Mouse (Mus musculus): ENCODE data around the gene B3gntl1. TPM values are rescaled to one million over a fixed set of nuclear protein-coding genes. Genes with fewer than 3 reads are reported as not detected.

Gene B3gntl1
- polyA plus RNA-seq (2015; fragmentation: Nextera tagmentation; extraction: Ambion mirVana), result 6.8 and 7.1 TPM in 2 replicates

DNA sequence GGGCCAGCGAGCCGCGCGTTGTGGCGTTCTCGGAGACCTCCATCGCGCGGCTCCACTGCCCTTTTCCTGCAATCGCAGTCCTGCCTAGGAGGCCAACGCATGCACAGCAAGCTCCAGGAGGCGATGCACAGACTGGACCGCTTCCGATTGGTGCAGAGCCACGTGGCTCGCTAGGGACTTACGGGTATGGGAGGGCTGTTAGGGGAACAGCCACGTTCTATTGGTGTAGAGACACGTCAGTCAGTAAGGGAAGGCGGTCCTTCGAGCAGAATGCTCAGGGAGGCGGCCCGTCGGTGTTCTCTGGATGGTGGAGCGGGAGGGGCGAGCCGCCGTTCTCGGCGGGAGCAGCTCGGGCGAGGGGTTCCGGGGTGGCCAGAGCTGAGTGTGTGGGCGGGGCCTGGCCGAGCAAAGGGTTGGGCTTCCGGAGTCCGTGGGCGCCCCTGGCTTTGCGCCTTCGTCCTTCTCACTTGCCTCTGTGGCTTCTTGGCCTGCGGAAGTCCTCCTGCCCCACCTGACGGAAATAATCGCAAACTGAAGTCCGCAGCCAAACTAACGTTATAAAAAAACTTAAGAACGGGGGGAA, at the start of gene B3gntl1:
Gene B3gntl1, minus strand, starts transcription at position 164 of the 583 bp plus-strand sequence.
- H3K4me3 ChIP-seq (ENCODE audit: low read length), result peak within 1 kb of the TSS; percentile 78
- H3K27ac ChIP-seq (ENCODE audit: low read length), result peak within 1 kb of the TSS; percentile 97
- H3K4me1 ChIP-seq (replicated peaks; ENCODE audit: control insufficient read depth, insufficient read depth, low read length), result peaks cover 4% of the 10 kb centered on the region
- 0 out of 2 replicates have a peak, but pooled peaks cover 4% of the 10 kb centered on the region for H3K36me3 ChIP-seq (ENCODE audit: control insufficient read depth, insufficient read depth, low read length)
- H3K4me2 ChIP-seq (ENCODE audit: low read depth, low read length), result peak within 1 kb of the TSS; percentile 81
- WGBS, result under 1% methylated on average over 46 of the region's 46 CpGs
- H3K27me3 ChIP-seq (ENCODE audit: control insufficient read depth, insufficient read depth, low read depth, low read length), result no peaks in the 10 kb centered on the region
- no peaks in the 10 kb centered on the region for H3K9me3 ChIP-seq (ENCODE audit: control insufficient read depth, low read length)
- peak within 1 kb of the TSS; percentile 82 for H3K9ac ChIP-seq (ENCODE audit: low read length)
- ATAC-seq (ENCODE audit: low read depth), result peak; percentile 100

DNA sequence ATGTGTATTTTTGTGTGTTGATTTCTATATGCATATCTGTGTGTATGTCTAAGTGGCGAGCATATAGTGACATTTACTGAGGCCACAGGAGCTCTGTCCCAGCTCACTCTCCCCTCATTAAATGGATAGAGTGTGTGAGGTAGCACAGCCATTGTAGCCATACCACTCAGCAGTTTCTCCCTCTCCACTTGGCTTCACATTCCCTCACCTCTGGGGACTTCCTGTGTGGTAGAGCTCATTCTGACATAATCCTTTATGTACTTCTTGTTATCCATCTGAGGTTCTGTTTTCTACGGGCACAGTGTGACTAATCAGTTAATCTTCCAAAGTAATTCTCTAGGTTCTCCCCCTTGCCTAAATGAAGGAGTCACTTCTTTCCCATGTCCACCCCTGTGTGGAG, 49.5 kb upstream of the B3gntl1 start:
- Histone ChIP-seq H3K4me2 (ENCODE audit: low read depth, low read length) (no peak overlapping the region), H3K9me3 (ENCODE audit: control insufficient read depth, low read length) (no peaks in the 10 kb centered on the region), H3K9ac (ENCODE audit: low read length) (no peak overlapping the region), H3K4me1 (replicated peaks; ENCODE audit: control insufficient read depth, insufficient read depth, low read length) (peaks cover 8% of the 10 kb centered on the region; the same call in 1 of the 2 replicates), H3K27ac (ENCODE audit: low read length) (no peak overlapping the region), H3K4me3 (ENCODE audit: low read length) (no peak overlapping the region), H3K36me3 (ENCODE audit: control insufficient read depth, insufficient read depth, low read length) (no peaks in the 10 kb centered on the region), H3K27me3 (ENCODE audit: control insufficient read depth, insufficient read depth, low read depth, low read length) (no peaks in the 10 kb centered on the region)
- 75% methylated on average over 2 of the region's 2 CpGs for WGBS
- ATAC-seq (ENCODE audit: low read depth), result no peak

DNA sequence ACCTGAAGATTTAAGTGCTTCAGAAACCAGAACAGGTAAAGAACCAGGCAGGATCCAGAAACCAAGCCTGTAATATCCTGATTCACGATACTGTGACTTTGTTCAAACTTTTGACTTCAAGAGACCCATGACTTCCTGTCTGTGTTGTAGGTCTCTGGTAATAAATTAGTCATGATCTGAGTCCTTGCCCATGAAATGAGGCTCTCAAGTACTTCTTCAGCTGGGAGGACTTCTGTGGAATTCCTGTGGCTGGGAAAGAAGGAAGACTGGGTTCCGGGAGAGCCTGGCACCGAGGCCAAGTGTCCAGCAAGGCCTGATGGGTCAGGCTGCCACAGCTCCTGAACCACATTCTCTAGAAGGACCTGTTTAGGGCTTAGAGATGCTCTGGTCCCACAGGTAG, 47.8 kb upstream of the B3gntl1 start:
- H3K27ac ChIP-seq (ENCODE audit: low read length), result peak overlapping the region; percentile 32; the same call in 1 of the 2 replicates
- H3K9ac ChIP-seq (ENCODE audit: low read length), result no peak overlapping the region
- peaks cover 8% of the 10 kb centered on the region for H3K36me3 ChIP-seq (ENCODE audit: control insufficient read depth, insufficient read depth, low read length)
- no peak for ATAC-seq (ENCODE audit: low read depth)
- H3K4me2 ChIP-seq (ENCODE audit: low read depth, low read length), result no peak overlapping the region
- H3K4me3 ChIP-seq (ENCODE audit: low read length), result no peak overlapping the region
- peaks cover 9% of the 10 kb centered on the region; the same call in 1 of the 2 replicates for H3K4me1 ChIP-seq (replicated peaks; ENCODE audit: control insufficient read depth, insufficient read depth, low read length)
- no peaks in the 10 kb centered on the region for H3K9me3 ChIP-seq (ENCODE audit: control insufficient read depth, low read length)
- no peaks in the 10 kb centered on the region for H3K27me3 ChIP-seq (ENCODE audit: control insufficient read depth, insufficient read depth, low read depth, low read length)
- 58% methylated on average over 3 of the region's 3 CpGs for WGBS

DNA sequence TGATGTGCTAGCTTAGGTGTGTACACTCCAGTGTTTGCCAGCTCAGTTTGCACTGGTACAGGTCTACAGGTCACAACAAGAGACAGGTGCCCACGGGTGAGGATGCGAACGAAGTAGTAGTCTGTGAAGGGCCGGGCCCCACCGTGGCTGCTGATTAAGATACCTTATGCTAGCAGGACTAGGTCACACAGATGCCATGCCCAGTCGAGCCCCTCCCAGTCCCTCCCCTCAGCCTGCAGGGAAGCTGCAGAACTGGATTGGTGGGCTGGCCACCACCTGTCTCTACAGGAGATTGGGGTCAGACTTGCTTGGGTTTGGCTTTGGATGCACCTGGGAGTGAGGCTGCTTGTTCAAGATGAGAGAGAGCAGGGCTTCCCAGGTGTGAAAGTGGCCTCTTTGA, 44.8 kb upstream of the B3gntl1 start:
- 44% methylated on average over 6 of the region's 6 CpGs for WGBS
- peak overlapping the region; percentile 3; the same call in 1 of the 2 replicates for H3K27ac ChIP-seq (ENCODE audit: low read length)

DNA sequence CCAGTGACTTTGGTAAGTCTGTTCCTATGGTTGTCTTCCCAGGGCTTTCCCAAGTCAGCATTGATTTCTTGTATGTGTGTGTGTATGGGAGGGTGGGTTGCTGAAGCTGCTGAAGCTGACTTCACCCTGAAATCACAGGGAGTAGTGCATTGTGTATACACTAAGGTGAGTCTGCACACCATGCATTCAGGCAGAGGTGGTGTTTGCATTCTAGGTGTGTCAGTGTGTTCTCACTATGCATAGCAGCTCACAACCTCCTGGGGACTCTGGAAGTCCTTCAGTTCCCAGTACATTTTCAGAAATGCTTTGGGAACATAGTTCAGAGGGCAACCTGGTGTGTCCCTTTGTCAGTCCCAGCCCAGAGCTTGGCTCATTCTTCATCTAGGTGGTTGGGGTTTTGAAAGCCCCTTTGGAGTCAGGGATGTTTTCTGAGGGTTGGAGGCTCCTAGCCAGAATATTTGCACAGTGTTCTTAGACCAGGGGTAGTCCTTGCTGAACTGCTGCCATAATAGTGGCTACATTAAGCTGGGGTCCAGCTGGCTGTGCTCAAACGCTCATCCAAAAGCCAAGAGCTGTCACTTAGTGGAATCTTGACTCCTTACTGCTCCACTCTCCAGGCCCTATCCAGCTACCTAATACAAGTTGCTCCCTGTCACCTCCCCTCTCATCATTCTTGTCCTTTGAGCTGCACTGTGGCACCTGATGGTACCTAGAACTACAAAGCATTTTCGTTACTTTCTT, 42.0 kb upstream of the B3gntl1 start:
- Histone ChIP-seq H3K36me3 (ENCODE audit: control insufficient read depth, insufficient read depth, low read length) (peaks cover 10% of the 10 kb centered on the region), H3K9ac (ENCODE audit: low read length) (no peak overlapping the region), H3K27ac (ENCODE audit: low read length) (no peak overlapping the region), H3K27me3 (ENCODE audit: control insufficient read depth, insufficient read depth, low read depth, low read length) (no peaks in the 10 kb centered on the region), H3K9me3 (ENCODE audit: control insufficient read depth, low read length) (no peaks in the 10 kb centered on the region), H3K4me2 (ENCODE audit: low read depth, low read length) (no peak overlapping the region), H3K4me3 (ENCODE audit: low read length) (no peak overlapping the region), H3K4me1 (replicated peaks; ENCODE audit: control insufficient read depth, insufficient read depth, low read length) (peaks cover 24% of the 10 kb centered on the region)
- ATAC-seq (ENCODE audit: low read depth), result peak; percentile 49; the same call in 1 of the 2 replicates
- WGBS, result 71% methylated on average over 2 of the region's 2 CpGs

More for the DNA sequence above, 44.8 kb upstream of the B3gntl1 start:
- peaks cover 19% of the 10 kb centered on the region for H3K4me1 ChIP-seq (replicated peaks; ENCODE audit: control insufficient read depth, insufficient read depth, low read length)
- no peaks in the 10 kb centered on the region for H3K9me3 ChIP-seq (ENCODE audit: control insufficient read depth, low read length)
- H3K4me2 ChIP-seq (ENCODE audit: low read depth, low read length), result no peak overlapping the region
- H3K4me3 ChIP-seq (ENCODE audit: low read length), result no peak overlapping the region
- ATAC-seq (ENCODE audit: low read depth), result peak; percentile 60
- H3K27me3 ChIP-seq (ENCODE audit: control insufficient read depth, insufficient read depth, low read depth, low read length), result no peaks in the 10 kb centered on the region
- H3K9ac ChIP-seq (ENCODE audit: low read length), result no peak overlapping the region
- peaks cover 10% of the 10 kb centered on the region for H3K36me3 ChIP-seq (ENCODE audit: control insufficient read depth, insufficient read depth, low read length)

DNA sequence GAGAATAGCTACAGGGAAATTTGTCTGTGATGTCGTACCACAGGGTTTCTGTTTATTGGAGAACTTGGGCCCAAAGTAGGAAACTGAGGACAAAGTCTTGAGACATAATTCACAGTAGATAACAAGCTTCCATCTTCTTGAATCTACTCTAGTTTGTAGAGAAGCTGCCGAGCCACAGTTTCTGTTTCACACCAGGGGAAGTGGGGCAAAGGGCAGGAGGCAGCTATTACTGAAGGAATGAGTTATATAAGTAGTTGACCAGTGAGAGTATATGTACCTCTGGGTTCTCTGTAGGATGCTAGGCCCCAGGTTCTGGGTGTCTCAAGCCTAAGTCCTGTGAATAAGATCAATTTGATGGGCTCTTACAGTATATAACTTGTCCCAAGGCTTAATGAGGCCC, 40.6 kb upstream of the B3gntl1 start:
- WGBS, result 87% methylated on average over 2 of the region's 2 CpGs
- peak overlapping the region; percentile 55 for H3K27ac ChIP-seq (ENCODE audit: low read length)

DNA sequence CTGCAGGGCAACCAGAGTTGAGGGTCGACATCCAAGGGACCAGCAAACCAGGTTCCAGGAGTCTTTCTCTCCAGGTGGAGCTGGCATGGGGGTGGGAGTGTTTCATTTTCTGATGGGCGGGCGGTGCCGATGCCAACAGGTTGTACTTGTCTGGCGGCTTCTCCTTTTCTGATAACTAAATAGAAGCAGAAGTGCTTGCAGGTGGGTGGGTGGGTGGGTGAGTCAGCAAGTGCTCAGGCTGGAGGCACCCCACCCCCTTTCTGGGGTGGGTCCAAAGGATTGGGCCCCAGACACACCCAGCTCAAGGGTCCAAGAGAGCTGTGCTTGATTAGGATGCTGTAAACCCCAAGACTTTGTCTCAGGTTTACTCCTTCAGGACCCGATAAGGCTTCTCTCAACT, 40.0 kb upstream of the B3gntl1 start:
- H3K9ac ChIP-seq (ENCODE audit: low read length), result no peak overlapping the region
- peaks cover 10% of the 10 kb centered on the region for H3K36me3 ChIP-seq (ENCODE audit: control insufficient read depth, insufficient read depth, low read length)
- no peaks in the 10 kb centered on the region for H3K9me3 ChIP-seq (ENCODE audit: control insufficient read depth, low read length)
- no peak overlapping the region; the same call in 1 of the 2 replicates for H3K4me2 ChIP-seq (ENCODE audit: low read depth, low read length)
- WGBS, result 61% methylated on average over 6 of the region's 6 CpGs
- no peaks in the 10 kb centered on the region for H3K27me3 ChIP-seq (ENCODE audit: control insufficient read depth, insufficient read depth, low read depth, low read length)
- peak overlapping the region; percentile 74 for H3K27ac ChIP-seq (ENCODE audit: low read length)
- no peak overlapping the region for H3K4me3 ChIP-seq (ENCODE audit: low read length)
- peak; percentile 74 for ATAC-seq (ENCODE audit: low read depth)
- peaks cover 22% of the 10 kb centered on the region for H3K4me1 ChIP-seq (replicated peaks; ENCODE audit: control insufficient read depth, insufficient read depth, low read length)

More for the DNA sequence above, 40.6 kb upstream of the B3gntl1 start:
- Histone ChIP-seq H3K4me1 (replicated peaks; ENCODE audit: control insufficient read depth, insufficient read depth, low read length) (peaks cover 24% of the 10 kb centered on the region), H3K27me3 (ENCODE audit: control insufficient read depth, insufficient read depth, low read depth, low read length) (no peaks in the 10 kb centered on the region), H3K4me2 (ENCODE audit: low read depth, low read length) (no peak overlapping the region), H3K4me3 (ENCODE audit: low read length) (no peak overlapping the region), H3K9me3 (ENCODE audit: control insufficient read depth, low read length) (no peaks in the 10 kb centered on the region), H3K9ac (ENCODE audit: low read length) (no peak overlapping the region), H3K36me3 (ENCODE audit: control insufficient read depth, insufficient read depth, low read length) (peaks cover 10% of the 10 kb centered on the region)
- no peak for ATAC-seq (ENCODE audit: low read depth)

DNA sequence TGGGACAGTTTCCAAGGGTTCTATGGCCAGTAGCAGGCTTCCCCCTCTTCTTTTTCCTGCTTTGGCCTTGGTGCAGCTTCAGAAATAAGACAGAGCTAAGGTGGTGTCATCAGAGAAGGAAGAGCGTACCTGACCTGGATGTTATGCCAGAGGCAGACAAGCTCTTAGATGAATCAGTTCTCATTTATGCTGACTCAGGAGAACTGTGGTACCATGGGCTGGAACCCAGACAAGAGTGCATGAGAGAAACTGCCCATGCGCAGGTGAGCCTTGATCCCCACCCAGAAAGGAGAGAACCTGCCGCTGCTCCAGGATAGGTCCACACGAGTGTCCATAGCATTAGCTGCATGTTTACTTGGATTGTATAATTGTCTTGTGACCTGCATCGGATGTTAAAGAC, 37.3 kb upstream of the B3gntl1 start:
- H3K36me3 ChIP-seq (ENCODE audit: control insufficient read depth, insufficient read depth, low read length), result no peaks in the 10 kb centered on the region
- ATAC-seq (ENCODE audit: low read depth), result no peak
- no peaks in the 10 kb centered on the region for H3K9me3 ChIP-seq (ENCODE audit: control insufficient read depth, low read length)
- H3K4me1 ChIP-seq (replicated peaks; ENCODE audit: control insufficient read depth, insufficient read depth, low read length), result peaks cover 27% of the 10 kb centered on the region
- 94% methylated on average over 5 of the region's 5 CpGs for WGBS
- no peaks in the 10 kb centered on the region for H3K27me3 ChIP-seq (ENCODE audit: control insufficient read depth, insufficient read depth, low read depth, low read length)
- H3K4me3 ChIP-seq (ENCODE audit: low read length), result no peak overlapping the region
- H3K9ac ChIP-seq (ENCODE audit: low read length), result no peak overlapping the region
- H3K27ac ChIP-seq (ENCODE audit: low read length), result no peak overlapping the region
- H3K4me2 ChIP-seq (ENCODE audit: low read depth, low read length), result no peak overlapping the region

DNA sequence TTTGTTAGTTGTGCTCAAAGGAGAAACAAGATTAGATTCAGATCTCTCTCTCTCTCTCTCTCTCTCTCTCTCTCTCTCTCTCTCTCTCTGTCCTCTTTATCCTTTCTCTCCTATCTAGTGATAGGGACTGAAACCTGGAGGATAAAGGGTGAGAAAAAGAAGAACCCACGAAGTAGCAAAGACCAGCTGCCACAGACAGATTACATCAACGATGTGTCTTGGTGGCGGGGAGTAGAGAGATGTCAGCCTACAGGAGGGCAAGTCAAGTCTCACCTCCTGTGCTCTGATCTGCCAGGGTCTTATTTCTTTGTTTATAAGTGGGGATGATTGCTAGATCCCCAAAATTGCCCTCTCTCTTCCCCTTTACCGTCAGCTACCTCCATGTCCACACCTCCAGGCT, 36.3 kb upstream of the B3gntl1 start:
- Histone ChIP-seq H3K9me3 (ENCODE audit: control insufficient read depth, low read length) (no peaks in the 10 kb centered on the region), H3K27ac (ENCODE audit: low read length) (no peak overlapping the region), H3K4me1 (replicated peaks; ENCODE audit: control insufficient read depth, insufficient read depth, low read length) (peaks cover 23% of the 10 kb centered on the region), H3K4me2 (ENCODE audit: low read depth, low read length) (no peak overlapping the region), H3K9ac (ENCODE audit: low read length) (no peak overlapping the region), H3K36me3 (ENCODE audit: control insufficient read depth, insufficient read depth, low read length) (no peaks in the 10 kb centered on the region), H3K4me3 (ENCODE audit: low read length) (no peak overlapping the region), H3K27me3 (ENCODE audit: control insufficient read depth, insufficient read depth, low read depth, low read length) (no peaks in the 10 kb centered on the region)
- WGBS, result 45% methylated on average over 4 of the region's 4 CpGs
- no peak for ATAC-seq (ENCODE audit: low read depth)
